Mouse (Mus musculus): ENCODE measurements around the gene Gpr50. TPM values are rescaled to one million over a fixed set of nuclear protein-coding genes. Genes with fewer than 3 reads are reported as not detected.
A peak's percentile ranks its signal among the peaks of the same experiment; 100 is the strongest.

Gpr50 gene
- polyA plus RNA-seq, 1 experiment = not detected

DNA sequence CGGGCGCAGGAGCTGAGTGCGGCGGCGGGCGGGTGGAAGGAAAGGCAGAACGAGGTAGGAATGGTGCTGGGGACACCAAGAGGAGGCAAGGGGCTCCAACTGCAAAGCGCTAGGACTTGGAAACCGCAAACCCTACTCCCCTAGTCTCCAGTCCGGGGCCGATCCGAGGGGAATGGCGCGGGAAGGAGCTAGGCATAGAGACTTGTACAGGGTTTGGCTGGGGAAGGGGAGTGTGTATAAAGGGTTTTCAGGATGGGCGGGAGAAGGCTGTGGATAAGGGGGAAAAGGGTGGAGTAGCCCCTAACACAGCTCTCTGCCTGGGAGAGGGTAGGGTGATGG, 1.2 kb downstream of the Gpr50 start:
- peak overlapping the region; percentile 60 for H3K4me3 ChIP-seq (ENCODE audit: low read depth, low read length)
- H3K9me3 ChIP-seq (replicated peaks; ENCODE audit: control insufficient read depth, insufficient read depth, low read length, poor library complexity, severe bottlenecking) = no peaks in the 10 kb centered on the region
- no peaks in the 10 kb centered on the region for H3K4me1 ChIP-seq (ENCODE audit: control insufficient read depth, insufficient read depth, low read length)
- no peaks in the 10 kb centered on the region for H3K36me3 ChIP-seq (ENCODE audit: control insufficient read depth, insufficient read depth, low read length, poor library complexity, severe bottlenecking)
- TF ChIP-seq POLR2A (IDR thresholded peaks at IDR 0.05; ENCODE audit: insufficient read depth, low read length) = no peak
- no peak for TF ChIP-seq EP300 (IDR thresholded peaks at IDR 0.05; ENCODE audit: insufficient read depth, low read depth, low read length)
- TF ChIP-seq CTCF (IDR thresholded peaks at IDR 0.05; ENCODE audit: low read depth, low read length) = no peak
- peaks cover 16% of the 10 kb centered on the region for H3K27me3 ChIP-seq (ENCODE audit: control insufficient read depth, insufficient read depth, low read length, poor library complexity, severe bottlenecking)
- H3K9ac ChIP-seq (ENCODE audit: low read depth, poor library complexity, severe bottlenecking) = peak overlapping the region; percentile 58; the same call in 1 of the 2 replicates
- H3K27ac ChIP-seq (ENCODE audit: insufficient read depth, low read length) = no peak overlapping the region

- TF ChIP-seq CTCF (IDR thresholded peaks at IDR 0.05; ENCODE audit: low read depth, low read length) = no peak
- no peak for TF ChIP-seq EP300 (IDR thresholded peaks at IDR 0.05; ENCODE audit: insufficient read depth, low read depth, low read length)
- no peak for TF ChIP-seq POLR2A (IDR thresholded peaks at IDR 0.05; ENCODE audit: insufficient read depth, low read length)
- Histone ChIP-seq H3K27ac (ENCODE audit: insufficient read depth, low read length) (no peak overlapping the region), H3K4me1 (ENCODE audit: control insufficient read depth, insufficient read depth, low read length) (no peaks in the 10 kb centered on the region), H3K27me3 (ENCODE audit: control insufficient read depth, insufficient read depth, low read length, poor library complexity, severe bottlenecking) (no peaks in the 10 kb centered on the region), H3K4me3 (ENCODE audit: low read depth, low read length) (no peak overlapping the region), H3K9me3 (replicated peaks; ENCODE audit: control insufficient read depth, insufficient read depth, low read length, poor library complexity, severe bottlenecking) (no peaks in the 10 kb centered on the region), H3K9ac (ENCODE audit: low read depth, poor library complexity, severe bottlenecking) (no peak overlapping the region), H3K36me3 (ENCODE audit: control insufficient read depth, insufficient read depth, low read length, poor library complexity, severe bottlenecking) (no peaks in the 10 kb centered on the region)
Measured at GRCm38 (mm10) chrX:71670254-71670653, 6.8 kb downstream of the Gpr50 start.

GRCm38 (mm10) chrX:71700817-71701469, 37.5 kb downstream of the Gpr50 start:
- Histone ChIP-seq H3K36me3 (ENCODE audit: control insufficient read depth, insufficient read depth, low read length, poor library complexity, severe bottlenecking) (no peaks in the 10 kb centered on the region), H3K4me1 (ENCODE audit: control insufficient read depth, insufficient read depth, low read length) (no peaks in the 10 kb centered on the region), H3K9me3 (replicated peaks; ENCODE audit: control insufficient read depth, insufficient read depth, low read length, poor library complexity, severe bottlenecking) (no peaks in the 10 kb centered on the region), H3K27ac (ENCODE audit: insufficient read depth, low read length) (no peak overlapping the region), H3K9ac (ENCODE audit: low read depth, poor library complexity, severe bottlenecking) (no peak overlapping the region), H3K27me3 (ENCODE audit: control insufficient read depth, insufficient read depth, low read length, poor library complexity, severe bottlenecking) (no peaks in the 10 kb centered on the region; the same call in 1 of the 2 replicates), H3K4me3 (ENCODE audit: low read depth, low read length) (no peak overlapping the region)
- TF ChIP-seq EP300 (IDR thresholded peaks at IDR 0.05; ENCODE audit: insufficient read depth, low read depth, low read length) (no peak), CTCF (IDR thresholded peaks at IDR 0.05; ENCODE audit: low read depth, low read length) (no peak), POLR2A (IDR thresholded peaks at IDR 0.05; ENCODE audit: insufficient read depth, low read length) (no peak)

Other genes starting within 250 kb of the Gpr50 start
- 7.4 and 8.8 TPM in 2 replicates for gene Cd99l2, start 170.8 kb upstream of the Gpr50 start, polyA plus RNA-seq (2011; ENCODE audit: insufficient read depth, insufficient read length, low read depth, missing spikeins)
- gene Hmgb3, start 107.7 kb upstream of the Gpr50 start, polyA plus RNA-seq (2011; ENCODE audit: insufficient read depth, insufficient read length, low read depth, missing spikeins) = 62.3 and 72.2 TPM in 2 replicates
- 28.3 and 32.0 TPM in 2 replicates for gene Vma21, start 152.3 kb downstream of the Gpr50 start, polyA plus RNA-seq (2011; ENCODE audit: insufficient read depth, insufficient read length, low read depth, missing spikeins)